Mouse (Mus musculus) embryonic facial prominence, embryonic 15.5 days (tissue): ENCODE measurements around the gene Slc2a8. TPM values are rescaled to one million over a fixed set of nuclear protein-coding genes. Genes with fewer than 3 reads are reported as not detected.

Experiments used
- ATAC-seq: fragments of 200-750 bp; cut with Nextera tagmentation; 2 replicates; pipeline ENCODE4 v1.8.0; 2017; ENCODE audit warnings: low read depth, moderate TSS enrichment; ENCODE audit not compliant: insufficient number of reproducible peaks, low FRiP score, low TSS enrichment
- H3K27ac ChIP-seq: fragments of 300-500 bp; sonication (generic); replicated peaks from 2 replicates; pipeline ENCODE4 v1.5.1; 2015; ENCODE audit warnings: mild to moderate bottlenecking, inconsistent platforms
- H3K27me3 ChIP-seq: fragments of 300-500 bp; sonication (generic); 2 replicates; pipeline ENCODE4 v1.6.1; 2015; ENCODE audit warnings: inconsistent platforms
- H3K36me3 ChIP-seq: fragments of 300-500 bp; sonication (generic); 2 replicates; pipeline ENCODE4 v1.6.1; 2015; ENCODE audit warnings: mild to moderate bottlenecking, inconsistent platforms
- H3K4me1 ChIP-seq: fragments of 300-500 bp; sonication (generic); 2 replicates; pipeline ENCODE4 v1.6.1; 2015; ENCODE audit warnings: inconsistent platforms
- H3K4me2 ChIP-seq: fragments of 300-500 bp; sonication (generic); replicated peaks from 2 replicates; pipeline ENCODE4 v1.6.1; 2015; ENCODE audit warnings: mild to moderate bottlenecking, inconsistent platforms
- H3K4me3 ChIP-seq: fragments of 300-500 bp; sonication (generic); replicated peaks from 2 replicates; pipeline ENCODE4 v1.5.1; 2015; ENCODE audit warnings: mild to moderate bottlenecking, inconsistent platforms
- H3K9ac ChIP-seq: fragments of 300-500 bp; sonication (generic); 2 replicates; pipeline ENCODE4 v1.6.1; 2015; ENCODE audit warnings: inconsistent platforms
- H3K9me3 ChIP-seq: fragments of 300-500 bp; sonication (generic); replicated peaks from 2 replicates; pipeline ENCODE4 v1.6.1; 2016; ENCODE audit warnings: inconsistent platforms
- WGBS: fragments of 180-500 bp; shearing (Covaris S2); methylation state at CpG from one replicate; pipeline ENCODE4 v1.1.7; 2015; 5-methylcytosine and 5-hydroxymethylcytosine counted together
- polyA plus RNA-seq: library from polyadenylated mRNA; unstranded; fragments of >200 nt; fragmentation: Nextera tagmentation; extraction: Ambion mirVana; gene quantifications from 2 replicates; pipeline ENCODE4 v1.2.1, GENCODE M21; 2015

Gene Slc2a8
- polyA plus RNA-seq, 1 experiment from 2014 or later = 25.2 TPM

DNA sequence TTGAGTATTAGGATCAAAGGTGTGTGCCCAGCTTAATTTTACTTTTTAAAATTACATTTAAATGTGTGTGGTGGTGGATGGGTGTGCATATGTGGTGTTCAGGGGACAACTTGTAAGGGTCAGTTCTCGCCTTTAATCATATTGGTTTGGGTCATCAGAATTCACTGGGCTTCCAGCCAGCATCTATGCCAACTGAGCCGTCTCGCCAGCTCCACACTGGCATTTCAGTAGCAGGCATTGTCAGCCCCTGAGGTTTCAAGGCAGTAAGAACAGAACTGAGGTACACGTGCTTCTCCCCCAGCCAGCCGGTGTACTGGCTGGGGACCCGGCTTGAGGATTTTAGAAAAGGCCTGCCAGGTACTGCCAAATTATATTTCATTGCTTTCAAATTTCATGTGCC, 15.2 kb upstream of the Slc2a8 start:
- Histone ChIP-seq H3K9me3 (no peaks in the 10 kb centered on the region), H3K27ac (no peak overlapping the region), H3K4me1 (no peaks in the 10 kb centered on the region), H3K27me3 (no peaks in the 10 kb centered on the region), H3K36me3 (no peaks in the 10 kb centered on the region), H3K4me3 (no peak overlapping the region), H3K4me2 (no peak overlapping the region), H3K9ac (no peak overlapping the region)
- 68% methylated on average over 6 of the region's 6 CpGs for WGBS
- ATAC-seq = no peak

- Histone ChIP-seq H3K27ac (no peak overlapping the region), H3K4me1 (no peaks in the 10 kb centered on the region), H3K9ac (no peak overlapping the region), H3K4me3 (no peak overlapping the region), H3K4me2 (no peak overlapping the region), H3K9me3 (no peaks in the 10 kb centered on the region), H3K36me3 (no peaks in the 10 kb centered on the region), H3K27me3 (no peaks in the 10 kb centered on the region)
- ATAC-seq = no peak
- 48% methylated on average over 6 of the region's 6 CpGs for WGBS
Observed at GRCm38 (mm10) chr2:32992130-32992529, 10.2 kb upstream of the Slc2a8 start.

DNA sequence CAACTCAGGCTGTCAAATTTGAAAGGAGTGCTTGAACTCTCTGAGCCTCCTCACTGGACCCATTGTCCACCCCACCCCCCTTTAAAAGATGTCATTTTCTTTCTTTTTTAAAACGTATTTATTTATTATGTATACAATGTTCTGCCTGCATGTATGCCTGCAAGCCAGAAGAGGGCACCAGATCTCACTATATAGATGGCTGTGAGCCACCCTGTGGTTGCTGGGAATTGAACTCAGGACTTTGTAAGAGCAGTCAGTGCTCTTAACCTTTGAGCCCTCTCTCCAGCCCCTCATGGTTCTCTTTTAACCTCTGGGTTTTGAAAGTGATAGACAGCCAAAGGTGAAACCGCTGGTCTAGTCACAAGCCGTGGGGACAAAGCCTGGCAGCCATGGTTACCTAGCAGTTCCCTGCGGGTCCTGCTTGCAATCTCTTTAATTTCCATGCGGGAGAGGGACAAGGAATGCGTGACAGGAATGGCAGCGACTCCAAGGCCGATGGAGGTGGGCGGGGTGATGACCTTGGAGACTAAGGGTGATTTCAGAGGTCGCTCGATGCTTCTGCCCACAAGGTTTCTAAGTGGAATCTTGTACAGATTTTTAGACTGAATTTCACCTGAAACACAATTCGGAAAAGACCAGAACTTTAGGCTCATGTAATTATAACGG, 8.4 kb upstream of the Slc2a8 start:
- no peak overlapping the region for H3K27ac ChIP-seq
- ATAC-seq = no peak
- no peaks in the 10 kb centered on the region for H3K4me1 ChIP-seq
- H3K9me3 ChIP-seq = no peaks in the 10 kb centered on the region
- H3K4me2 ChIP-seq = no peak overlapping the region
- no peaks in the 10 kb centered on the region for H3K36me3 ChIP-seq
- 55% methylated on average over 13 of the region's 13 CpGs for WGBS
- no peaks in the 10 kb centered on the region for H3K27me3 ChIP-seq
- H3K9ac ChIP-seq = no peak overlapping the region
- H3K4me3 ChIP-seq = no peak overlapping the region

DNA sequence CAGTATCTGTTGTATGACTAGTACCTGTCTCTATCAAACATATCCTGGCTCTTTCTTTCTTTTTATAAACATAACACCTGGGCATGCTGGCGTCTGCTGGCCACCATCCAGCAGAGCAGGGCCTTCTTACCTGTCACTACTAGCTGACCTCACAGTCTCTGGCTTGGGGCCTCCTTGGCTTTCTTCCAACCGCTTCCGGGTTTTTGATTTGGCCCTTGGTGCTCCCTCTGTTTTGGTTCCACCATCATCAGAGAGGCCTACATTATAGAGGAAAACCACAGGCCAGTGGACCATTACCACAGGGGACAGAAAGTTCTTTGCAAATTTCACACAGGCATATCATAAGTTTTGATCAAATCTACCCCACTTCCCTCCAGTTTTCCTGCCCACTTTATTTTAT, 7.5 kb upstream of the Slc2a8 start:
- H3K4me2 ChIP-seq = no peak overlapping the region
- H3K27ac ChIP-seq = no peak overlapping the region
- 64% methylated on average over 3 of the region's 3 CpGs for WGBS
- H3K9me3 ChIP-seq = no peaks in the 10 kb centered on the region
- H3K9ac ChIP-seq = no peak overlapping the region
- H3K4me1 ChIP-seq = no peaks in the 10 kb centered on the region
- H3K36me3 ChIP-seq = no peaks in the 10 kb centered on the region
- H3K27me3 ChIP-seq = no peaks in the 10 kb centered on the region
- no peak for ATAC-seq
- no peak overlapping the region for H3K4me3 ChIP-seq

- Histone ChIP-seq H3K4me1 (peaks cover 13% of the 10 kb centered on the region), H3K9me3 (no peaks in the 10 kb centered on the region), H3K4me3 (no peak overlapping the region), H3K27ac (no peak overlapping the region), H3K9ac (no peak overlapping the region), H3K27me3 (no peaks in the 10 kb centered on the region), H3K4me2 (no peak overlapping the region), H3K36me3 (no peaks in the 10 kb centered on the region)
- WGBS = 76% methylated on average over 8 of the region's 8 CpGs
- no peak for ATAC-seq
Observed at GRCm38 (mm10) chr2:32985844-32986243, 4.0 kb upstream of the Slc2a8 start.

GRCm38 (mm10) chr2:32983617-32984016, 1.7 kb upstream of the Slc2a8 start:
- Histone ChIP-seq H3K9ac (no peak overlapping the region), H3K4me3 (no peak overlapping the region), H3K9me3 (no peaks in the 10 kb centered on the region), H3K36me3 (no peaks in the 10 kb centered on the region), H3K27ac (no peak overlapping the region), H3K27me3 (no peaks in the 10 kb centered on the region), H3K4me2 (no peak overlapping the region), H3K4me1 (peaks cover 18% of the 10 kb centered on the region)
- ATAC-seq = no peak
- 49% methylated on average over 6 of the region's 6 CpGs for WGBS

DNA sequence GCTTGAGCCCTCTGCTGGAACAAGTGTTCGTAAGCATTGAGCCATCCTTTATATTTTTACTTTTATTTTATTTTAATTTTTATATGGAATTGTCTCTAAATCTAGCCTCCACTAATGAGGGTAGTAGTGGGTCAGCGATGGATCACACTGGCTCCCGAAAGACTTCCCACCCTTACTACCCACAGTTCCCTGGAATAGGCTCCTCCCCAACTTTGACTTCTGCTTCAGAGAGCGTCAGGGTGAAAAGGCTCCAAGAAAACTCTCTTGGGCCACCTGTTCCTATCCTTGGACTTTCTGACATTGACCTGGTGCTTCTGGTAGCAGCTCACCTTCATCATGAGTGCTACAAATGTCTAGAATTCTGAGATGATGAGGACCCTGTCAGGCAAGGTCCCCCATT, 817 bp upstream of the Slc2a8 start:
- no peaks in the 10 kb centered on the region for H3K27me3 ChIP-seq
- ATAC-seq = no peak
- no peaks in the 10 kb centered on the region for H3K9me3 ChIP-seq
- no peak overlapping the region for H3K27ac ChIP-seq
- no peak overlapping the region for H3K9ac ChIP-seq
- H3K36me3 ChIP-seq = no peaks in the 10 kb centered on the region
- H3K4me1 ChIP-seq = peaks cover 18% of the 10 kb centered on the region
- H3K4me2 ChIP-seq = peak overlapping the region; percentile 99
- WGBS = 2% methylated on average over 4 of the region's 4 CpGs
- H3K4me3 ChIP-seq = peak overlapping the region; percentile 86

- Histone ChIP-seq H3K36me3 (no peaks in the 10 kb centered on the region), H3K9ac (peak overlapping the region; percentile 81), H3K27me3 (no peaks in the 10 kb centered on the region), H3K4me3 (peak overlapping the region; percentile 86), H3K4me1 (peaks cover 18% of the 10 kb centered on the region), H3K27ac (peak overlapping the region; percentile 73; the same call in 1 of the 2 replicates), H3K9me3 (no peaks in the 10 kb centered on the region), H3K4me2 (peak overlapping the region; percentile 99)
- ATAC-seq = 0 out of 2 replicates have a peak, but pooled peaks have one; percentile 1
- under 1% methylated on average over 23 of the region's 23 CpGs for WGBS
Observed at GRCm38 (mm10) chr2:32981281-32981680, 602 bp downstream of the Slc2a8 start.

- Histone ChIP-seq H3K4me1 (peaks cover 18% of the 10 kb centered on the region), H3K27me3 (no peaks in the 10 kb centered on the region), H3K4me2 (no peak overlapping the region), H3K36me3 (peaks cover 11% of the 10 kb centered on the region), H3K9ac (no peak overlapping the region), H3K27ac (no peak overlapping the region), H3K4me3 (no peak overlapping the region), H3K9me3 (no peaks in the 10 kb centered on the region)
- no peak for ATAC-seq
- WGBS = 89% methylated on average over 7 of the region's 7 CpGs
Observed at GRCm38 (mm10) chr2:32979675-32980074, 2.2 kb downstream of the Slc2a8 start.

DNA sequence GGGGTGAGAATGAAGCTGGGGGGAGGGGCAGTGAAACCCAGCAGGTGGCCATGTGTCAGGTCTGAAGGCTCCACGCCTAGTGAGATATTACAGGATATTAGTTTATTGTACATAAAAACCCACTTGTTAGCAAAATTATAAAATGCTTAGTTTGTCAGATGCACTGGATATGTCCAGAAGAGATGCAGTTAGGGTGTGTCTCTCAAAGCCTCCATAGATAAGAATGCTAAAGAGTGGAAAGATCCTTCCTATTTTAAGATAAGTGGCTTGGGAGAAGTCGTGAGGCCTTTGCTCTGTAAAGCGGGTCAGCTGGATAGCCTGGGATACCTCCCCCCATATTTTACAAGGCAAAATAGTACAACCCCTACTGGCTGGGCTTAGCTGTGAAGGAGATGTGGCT, 3.2 kb downstream of the Slc2a8 start:
- H3K4me2 ChIP-seq = no peak overlapping the region
- peaks cover 20% of the 10 kb centered on the region for H3K36me3 ChIP-seq
- no peaks in the 10 kb centered on the region for H3K27me3 ChIP-seq
- no peak overlapping the region for H3K9ac ChIP-seq
- no peak for ATAC-seq
- 70% methylated on average over 3 of the region's 3 CpGs for WGBS
- no peak overlapping the region for H3K4me3 ChIP-seq
- H3K27ac ChIP-seq = no peak overlapping the region
- H3K4me1 ChIP-seq = peaks cover 18% of the 10 kb centered on the region
- no peaks in the 10 kb centered on the region for H3K9me3 ChIP-seq

- WGBS = 73% methylated on average over 5 of the region's 5 CpGs
- Histone ChIP-seq H3K4me1 (peaks cover 12% of the 10 kb centered on the region), H3K27me3 (no peaks in the 10 kb centered on the region), H3K4me3 (no peak overlapping the region), H3K4me2 (no peak overlapping the region), H3K36me3 (peaks cover 27% of the 10 kb centered on the region), H3K9ac (no peak overlapping the region), H3K27ac (no peak overlapping the region), H3K9me3 (no peaks in the 10 kb centered on the region)
- ATAC-seq = no peak
Observed at GRCm38 (mm10) chr2:32977114-32977513, 4.8 kb downstream of the Slc2a8 start.

DNA sequence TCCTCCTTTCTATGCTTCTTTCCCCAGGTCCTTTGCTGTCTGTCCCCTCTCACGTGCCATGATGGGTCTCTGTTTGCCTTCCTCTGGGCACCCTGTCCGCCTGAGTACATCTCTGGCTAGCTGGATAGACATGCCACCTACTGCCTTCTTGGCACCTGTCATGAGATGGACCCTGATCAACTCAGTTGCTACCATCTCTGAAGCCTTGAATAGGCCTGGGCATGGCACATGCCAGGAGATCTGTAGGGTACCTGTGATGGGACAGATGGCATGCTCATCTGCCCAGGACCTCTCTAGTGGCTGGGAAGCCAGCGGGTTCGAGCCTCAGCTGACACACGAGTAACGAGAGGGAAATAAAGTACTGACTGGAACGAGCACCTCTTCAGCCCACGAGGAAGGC, 7.7 kb downstream of the Slc2a8 start:
- H3K4me2 ChIP-seq = no peak overlapping the region
- no peaks in the 10 kb centered on the region for H3K27me3 ChIP-seq
- no peak overlapping the region for H3K4me3 ChIP-seq
- no peak overlapping the region for H3K27ac ChIP-seq
- peaks cover 27% of the 10 kb centered on the region for H3K36me3 ChIP-seq
- no peaks in the 10 kb centered on the region for H3K9me3 ChIP-seq
- H3K9ac ChIP-seq = no peak overlapping the region
- WGBS = 85% methylated on average over 8 of the region's 8 CpGs
- H3K4me1 ChIP-seq = no peaks in the 10 kb centered on the region
- no peak for ATAC-seq
